Mouse (Mus musculus): ENCODE data around the gene 4933430I17Rik. TPM values are rescaled to one million over a fixed set of nuclear protein-coding genes. Genes with fewer than 3 reads are reported as not detected.
A peak's percentile ranks its signal among the peaks of the same experiment; 100 is the strongest.

The 4933430I17Rik gene
- total and polyA plus RNA-seq, 3 experiments, result 0.30 to 1.8 (median 0.52) TPM

GRCm38 (mm10) chr4:62503374-62503970, 21.7 kb upstream of the 4933430I17Rik start, which contains the start of gene Hdhd3:
Hdhd3 (minus strand) TSS chr4:62503467.
- Histone ChIP-seq H3K9ac (ENCODE audit: insufficient read depth, low read depth) (peak within 1 kb of the TSS; percentile 88), H3K79me2 (replicated peaks; ENCODE audit: control insufficient read depth, extremely low read depth, insufficient read depth, poor library complexity, severe bottlenecking) (no peaks in the 10 kb centered on the region), H3K9me3 (replicated peaks; ENCODE audit: low read length) (no peaks in the 10 kb centered on the region), H3K27me3 (replicated peaks) (no peaks in the 10 kb centered on the region), H3K36me3 (replicated peaks in 1 of 2; ENCODE audit: control insufficient read depth in 1 of 2, insufficient read depth in 1 of 2, low read length in 1 of 2) (peaks cover 12 to 34% of the 10 kb centered on the region in 2 experiments), H3K27ac (ENCODE audit: insufficient read depth, low read depth) (no peak within 1 kb of the TSS), H3K4me3 (replicated peaks in 1 of 3; ENCODE audit: low read depth in 2 of 3, low read length in 2 of 3, poor library complexity in 1 of 3) (peak within 1 kb of the TSS; percentile 66 to 85 (median 73)), H3K4me2 (ENCODE audit: insufficient read depth, low read depth, poor library complexity, severe bottlenecking) (peak within 1 kb of the TSS; percentile 75), H3K4me1 (ENCODE audit: control insufficient read depth in 1 of 2, insufficient read depth in 2 of 2) (peaks cover 0 to 16% of the 10 kb centered on the region in 2 experiments; a peak in 2 of 4 replicates)
- dilution Hi-C loops (cut with MboI; ENCODE audit: extremely low pct_ligation_motif_present, extremely low pct_unique_long_range_greater_than_20kb, low sequenced_read_pairs) (no loop called here), in situ Hi-C loops (cut with MboI; ENCODE audit: low pct_ligation_motif_present, low pct_unique_long_range_greater_than_20kb, low sequenced_read_pairs) (loop anchor here (10.0 kb wide), 1 partner anchor 99 kb away; the partner anchor contains the start of genes Cdc26 and Prpf4)
- TF ChIP-seq E2F4 (IDR thresholded peaks at IDR 0.05; ENCODE audit: insufficient replicate concordance, low read depth, low read length), result no peak
- no peak for TF ChIP-seq GABPA (IDR thresholded peaks at IDR 0.05; ENCODE audit: insufficient replicate concordance, low read depth, low read length)
- TF ChIP-seq BHLHE40 (IDR thresholded peaks at IDR 0.05; ENCODE audit: low read depth, low read length), result no peak
- TF ChIP-seq ZMIZ1 (IDR thresholded peaks at IDR 0.05; ENCODE audit: low read depth, low read length), result no peak; the same call in 1 of the 2 replicates
- no peak for TF ChIP-seq ZC3H11A (IDR thresholded peaks at IDR 0.05; ENCODE audit: low read depth, low read length)
- no peak for TF ChIP-seq TCF12 (IDR thresholded peaks at IDR 0.05; ENCODE audit: low read depth, low read length)
- TF ChIP-seq ZNF384 (IDR thresholded peaks at IDR 0.05; ENCODE audit: low read depth, low read length), result no peak
- no peak for TF ChIP-seq NELFE (IDR thresholded peaks at IDR 0.05; ENCODE audit: low read depth, low read length)
- TF ChIP-seq ELF1 (IDR thresholded peaks at IDR 0.05; ENCODE audit: low read depth, low read length), result no peak
- no peak for TF ChIP-seq POLR2A (IDR thresholded peaks at IDR 0.05; ENCODE audit: low read depth, low read length)
- no peak for TF ChIP-seq CHD2 (IDR thresholded peaks at IDR 0.05; ENCODE audit: low read length)
- TF ChIP-seq MYC (IDR thresholded peaks at IDR 0.05; ENCODE audit: low read depth, low read length), result no peak
- TF ChIP-seq MAFK (IDR thresholded peaks at IDR 0.05; ENCODE audit: insufficient replicate concordance, low read length), result no peak
- TF ChIP-seq NRF1 (IDR thresholded peaks at IDR 0.05; ENCODE audit: low read depth, low read length), result no peak
- DNase-seq (ENCODE audit: extremely low read depth), result no peak

GRCm38 (mm10) chr4:62505991-62506390, 19.2 kb upstream of the 4933430I17Rik start:
- TF ChIP-seq BHLHE40 (IDR thresholded peaks at IDR 0.05; ENCODE audit: low read depth, low read length) (no peak), GABPA (IDR thresholded peaks at IDR 0.05; ENCODE audit: insufficient replicate concordance, low read depth, low read length) (no peak), E2F4 (IDR thresholded peaks at IDR 0.05; ENCODE audit: insufficient replicate concordance, low read depth, low read length) (no peak), JUND (conservative IDR thresholded peaks at IDR 0.05; ENCODE audit: low read depth, low read length) (no peak), ZNF384 (IDR thresholded peaks at IDR 0.05; ENCODE audit: low read depth, low read length) (no peak), TCF12 (IDR thresholded peaks at IDR 0.05; ENCODE audit: low read depth, low read length) (no peak), MXI1 (IDR thresholded peaks at IDR 0.05; ENCODE audit: low read depth, low read length) (0 out of 2 replicates have a peak, but pooled peaks have one; percentile 39), PAX5 (IDR thresholded peaks at IDR 0.05; ENCODE audit: low read length) (no peak), MYC (IDR thresholded peaks at IDR 0.05; ENCODE audit: low read depth, low read length) (no peak), POLR2AphosphoS2 (IDR thresholded peaks at IDR 0.05; ENCODE audit: low read depth, low read length) (no peak), ELF1 (IDR thresholded peaks at IDR 0.05; ENCODE audit: low read depth, low read length) (no peak), ZC3H11A (IDR thresholded peaks at IDR 0.05; ENCODE audit: low read depth, low read length) (no peak), NRF1 (IDR thresholded peaks at IDR 0.05; ENCODE audit: low read depth, low read length) (no peak), IRF4 (IDR thresholded peaks at IDR 0.05; ENCODE audit: low read depth, low read length) (no peak), ZMIZ1 (IDR thresholded peaks at IDR 0.05; ENCODE audit: low read depth, low read length) (0 out of 2 replicates have a peak, but pooled peaks have one; percentile 20), USF2 (conservative IDR thresholded peaks at IDR 0.05; ENCODE audit: low read depth, low read length) (no peak), NELFE (IDR thresholded peaks at IDR 0.05; ENCODE audit: low read depth, low read length) (no peak)
- no peaks in the 10 kb centered on the region for H3K79me2 ChIP-seq (replicated peaks; ENCODE audit: control insufficient read depth, extremely low read depth, insufficient read depth, poor library complexity, severe bottlenecking)
- peaks cover 33 to 43% of the 10 kb centered on the region in 2 experiments for H3K36me3 ChIP-seq (replicated peaks in 1 of 2; ENCODE audit: control insufficient read depth in 1 of 2, insufficient read depth in 1 of 2, low read length in 1 of 2)
- in situ Hi-C loops (cut with MboI; ENCODE audit: low pct_ligation_motif_present, low pct_unique_long_range_greater_than_20kb, low sequenced_read_pairs), result loop anchor here (5.0 to 10.0 kb wide), 2 partner anchors 79 to 101 kb away; partner anchors contain the start of genes Cdc26 and Prpf4
- H3K9me3 ChIP-seq (replicated peaks; ENCODE audit: low read length), result no peaks in the 10 kb centered on the region
- H3K27me3 ChIP-seq (replicated peaks), result no peaks in the 10 kb centered on the region
- no peak for DNase-seq (ENCODE audit: extremely low read depth)
- dilution Hi-C loops (cut with MboI; ENCODE audit: extremely low pct_ligation_motif_present, extremely low pct_unique_long_range_greater_than_20kb, low sequenced_read_pairs), result no loop called here
- H3K4me2 ChIP-seq (ENCODE audit: insufficient read depth, low read depth, poor library complexity, severe bottlenecking), result no peak overlapping the region
- H3K9ac ChIP-seq (ENCODE audit: insufficient read depth, low read depth), result no peak overlapping the region
- H3K4me3 ChIP-seq (replicated peaks in 1 of 3; ENCODE audit: low read depth in 2 of 3, low read length in 2 of 3, poor library complexity in 1 of 3), result no peak overlapping the region
- no peak overlapping the region for H3K27ac ChIP-seq (ENCODE audit: insufficient read depth, low read depth)
- H3K4me1 ChIP-seq (ENCODE audit: control insufficient read depth in 1 of 2, insufficient read depth in 2 of 2), result peaks cover 0 to 14% of the 10 kb centered on the region in 2 experiments; a peak in 2 of 4 replicates
